Mouse (Mus musculus) liver, adult 2 months (tissue): ENCODE measurements around the gene Pccb.

Experiments
- CTCF ChIP-seq: fragments of 200-500 bp; IDR thresholded peaks from 2 replicates; pipeline ENCODE4 v1.5.1; 2011; ENCODE audit warnings: low read depth, low read length, control low read depth
- POLR2A ChIP-seq: fragments of 200-500 bp; IDR thresholded peaks from 2 replicates; pipeline ENCODE4 v1.6.1; 2011; ENCODE audit warnings: low read length, control low read depth; ENCODE audit not compliant: insufficient read depth; ENCODE audit errors: extremely low read depth

DNA sequence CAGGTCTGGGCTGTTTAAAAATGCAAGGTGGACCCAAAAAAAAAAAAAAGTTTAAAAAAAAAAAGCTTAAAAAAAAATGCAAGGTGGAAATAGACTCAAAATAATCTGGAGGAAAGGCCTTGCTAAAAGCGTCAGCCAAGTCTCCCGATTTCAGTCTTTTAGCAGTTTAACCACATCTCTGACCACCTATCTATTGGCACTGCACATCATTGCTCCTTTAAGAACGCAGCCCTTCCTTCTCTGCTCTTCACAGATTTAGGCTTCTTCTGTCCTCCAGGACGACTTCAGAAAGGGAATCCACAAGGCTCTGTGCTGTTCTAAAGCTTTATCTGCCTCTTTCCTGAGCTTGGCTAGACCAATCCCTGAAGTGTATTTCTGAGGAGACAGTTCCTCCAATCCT, 70.6 kb downstream of the Pccb start:
- TF ChIP-seq CTCF: no peak
- TF ChIP-seq POLR2A: no peak
